Mouse (Mus musculus) hindbrain, embryonic 11.5 days (tissue): ENCODE results near the gene Hif3a. TPM values are rescaled to one million over a fixed set of nuclear protein-coding genes. Genes with fewer than 3 reads are reported as not detected.
"Not testable (repeated sequence)": the region's sequence is repeated elsewhere in the genome, so short reads cannot be mapped to it uniquely, and the experiment has no call there.

ENCODE experiments used
- ATAC-seq: fragments of 200-750 bp; cut with Nextera tagmentation; 2 replicates; pipeline ENCODE4 v1.8.0; 2017; ENCODE audit warnings: mild to moderate bottlenecking, moderate TSS enrichment, moderate library complexity; ENCODE audit not compliant: low FRiP score
- DNase-seq: peaks from one replicate; pipeline ENCODE4 v3.0.0-alpha.2; 2015; ENCODE audit warnings: low spot score
- H3K27ac ChIP-seq: fragments of 300-500 bp; sonication (generic); 2 replicates; pipeline ENCODE4 v1.5.1; 2014; ENCODE audit warnings: mild to moderate bottlenecking, low read depth, low read length
- H3K27me3 ChIP-seq: fragments of 300-500 bp; sonication (generic); 2 replicates; pipeline ENCODE4 v1.6.1; 2014; ENCODE audit warnings: mild to moderate bottlenecking, low read length, moderate library complexity, mixed read lengths; ENCODE audit not compliant: control insufficient read depth, insufficient read depth
- H3K36me3 ChIP-seq: fragments of 300-500 bp; sonication (generic); 2 replicates; pipeline ENCODE4 v1.6.1; 2014; ENCODE audit warnings: mild to moderate bottlenecking, low read length, moderate library complexity, mixed read lengths; ENCODE audit not compliant: control insufficient read depth, insufficient read depth
- H3K4me1 ChIP-seq: fragments of 300-500 bp; sonication (generic); replicated peaks from 2 replicates; pipeline ENCODE4 v1.6.1; 2014; ENCODE audit warnings: low read length, mixed read lengths; ENCODE audit not compliant: control insufficient read depth, insufficient read depth
- H3K4me2 ChIP-seq: fragments of 300-500 bp; sonication (generic); replicated peaks from 2 replicates; pipeline ENCODE4 v1.6.1; 2014; ENCODE audit warnings: mild to moderate bottlenecking, low read depth, low read length
- H3K4me3 ChIP-seq: fragments of 300-500 bp; sonication (generic); 2 replicates; pipeline ENCODE4 v1.5.1; 2014; ENCODE audit warnings: low read depth, low read length
- H3K9ac ChIP-seq: fragments of 300-500 bp; sonication (generic); 2 replicates; pipeline ENCODE4 v1.6.1; 2014; ENCODE audit warnings: low read depth, low read length
- H3K9me3 ChIP-seq: fragments of 300-500 bp; sonication (generic); 2 replicates; pipeline ENCODE4 v1.6.1; 2016; ENCODE audit warnings: low read length; ENCODE audit not compliant: control insufficient read depth
- WGBS: fragments of 180-500 bp; shearing (Covaris S2); extraction: QIAGEN DNeasy Blood & Tissue Kit; methylation state at CpG from one replicate; pipeline ENCODE4 v1.1.7; 2014; 5-methylcytosine and 5-hydroxymethylcytosine counted together
- polyA plus RNA-seq: library from polyadenylated mRNA; unstranded; fragments of >200 nt; fragmentation: Nextera tagmentation; extraction: Ambion mirVana; gene quantifications from 2 replicates; pipeline ENCODE4 v1.2.1, GENCODE M21; 2014

Gene Hif3a
- polyA plus RNA-seq, 1 experiment from 2014 or later: 4.9 TPM

DNA sequence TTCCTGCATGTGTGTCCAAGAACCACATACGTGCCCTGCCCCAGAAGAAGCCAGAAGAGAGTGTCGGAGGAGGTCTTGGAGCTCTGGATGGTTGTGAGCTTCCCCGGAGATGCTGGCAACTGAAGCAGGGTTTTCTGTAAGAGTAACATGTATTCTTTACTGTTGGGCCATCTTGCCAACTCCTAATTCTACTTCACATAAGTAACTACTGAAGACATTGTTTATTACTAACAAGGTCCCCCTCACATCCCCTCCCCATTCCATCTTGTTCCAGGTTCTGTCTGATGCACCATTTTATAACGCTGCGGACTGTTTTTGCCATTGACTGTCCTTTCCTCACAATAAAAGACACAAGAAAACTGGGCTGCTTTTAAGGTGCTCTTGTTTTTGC, 11.3 kb upstream of the Hif3a start:
- Histone ChIP-seq H3K4me3 (no peak overlapping the region), H3K4me1 (no peaks in the 10 kb centered on the region), H3K9me3 (no peaks in the 10 kb centered on the region), H3K27me3 (no peaks in the 10 kb centered on the region), H3K27ac (no peak overlapping the region), H3K9ac (no peak overlapping the region), H3K4me2 (no peak overlapping the region), H3K36me3 (no peaks in the 10 kb centered on the region)
- WGBS: 59% methylated on average over 5 of the region's 5 CpGs
- DNase-seq (no peak), ATAC-seq (no peak)

DNA sequence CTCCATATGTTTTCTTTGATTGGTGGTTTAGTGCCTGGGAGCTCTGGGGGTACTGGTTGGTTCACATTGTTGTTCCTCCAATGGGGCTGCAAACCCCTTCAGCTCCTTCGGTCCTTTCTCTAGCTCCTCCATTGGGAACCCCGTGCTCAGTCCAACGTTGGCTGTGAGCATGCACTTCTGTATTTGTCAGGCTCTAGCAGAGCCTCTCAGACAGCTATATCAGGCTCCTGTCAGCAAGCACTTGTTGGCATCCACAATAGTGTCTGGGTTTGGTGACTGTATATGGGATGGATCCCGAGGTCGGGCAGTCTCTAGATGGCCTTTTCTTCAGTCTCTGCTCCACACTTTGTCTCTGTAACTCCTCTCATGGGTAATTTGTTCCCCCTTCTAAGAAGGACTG, 5.4 kb upstream of the Hif3a start:
- H3K9me3 ChIP-seq, DNase-seq, ATAC-seq, H3K27me3 ChIP-seq, H3K36me3 ChIP-seq, H3K4me3 ChIP-seq, H3K9ac ChIP-seq, H3K4me1 ChIP-seq, H3K27ac ChIP-seq, H3K4me2 ChIP-seq: not testable (repeated sequence)
- 56% methylated on average over 5 of the region's 5 CpGs for WGBS

DNA sequence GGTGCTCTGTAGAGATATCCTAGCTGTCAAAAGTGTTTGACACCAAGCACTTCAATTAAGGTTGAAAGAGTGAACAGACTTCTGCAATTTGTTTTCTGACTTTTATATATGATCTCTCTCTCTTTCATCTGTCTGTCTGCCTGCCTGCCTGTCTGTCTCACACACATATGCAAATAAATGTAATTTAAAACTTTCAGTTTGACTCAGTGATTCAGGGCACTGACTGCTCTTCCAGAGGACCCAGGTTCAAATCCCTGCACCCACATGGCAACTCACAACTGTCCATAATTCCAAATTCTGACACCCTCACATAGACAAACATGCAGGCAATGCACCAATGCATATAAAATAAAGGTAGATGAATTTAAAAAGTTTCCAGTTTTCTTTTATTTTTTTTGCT, 4.8 kb upstream of the Hif3a start:
- H3K27ac ChIP-seq: no peak overlapping the region
- H3K36me3 ChIP-seq: no peaks in the 10 kb centered on the region
- DNase-seq: no peak
- H3K4me1 ChIP-seq: no peaks in the 10 kb centered on the region
- no peak overlapping the region for H3K4me2 ChIP-seq
- H3K9me3 ChIP-seq: no peaks in the 10 kb centered on the region
- no peak for ATAC-seq
- H3K27me3 ChIP-seq: peaks cover 7% of the 10 kb centered on the region; the same call in 1 of the 2 replicates
- H3K4me3 ChIP-seq: no peak overlapping the region
- H3K9ac ChIP-seq: no peak overlapping the region

DNA sequence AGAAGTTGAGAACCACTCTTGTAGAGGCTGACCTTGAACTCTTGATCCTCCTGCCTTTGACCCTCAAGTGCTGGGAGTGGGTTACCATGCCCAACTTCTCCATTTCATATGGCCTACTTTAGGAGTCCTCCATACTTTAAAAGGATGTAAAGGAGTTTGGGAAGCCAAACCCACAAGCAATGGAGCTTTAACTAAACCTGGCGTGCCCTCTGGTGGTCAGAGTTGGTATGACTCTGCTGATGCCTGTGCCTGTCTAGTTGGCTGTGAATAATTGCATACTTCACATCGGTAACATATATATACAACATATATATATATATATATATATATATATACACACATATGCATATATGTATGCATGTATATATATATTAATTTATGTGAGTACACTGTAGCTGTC, 4.2 kb upstream of the Hif3a start:
- DNase-seq: peak; percentile 85
- 16% methylated on average over 2 of the region's 2 CpGs for WGBS
- peaks cover 7% of the 10 kb centered on the region; the same call in 1 of the 2 replicates for H3K27me3 ChIP-seq

DNA sequence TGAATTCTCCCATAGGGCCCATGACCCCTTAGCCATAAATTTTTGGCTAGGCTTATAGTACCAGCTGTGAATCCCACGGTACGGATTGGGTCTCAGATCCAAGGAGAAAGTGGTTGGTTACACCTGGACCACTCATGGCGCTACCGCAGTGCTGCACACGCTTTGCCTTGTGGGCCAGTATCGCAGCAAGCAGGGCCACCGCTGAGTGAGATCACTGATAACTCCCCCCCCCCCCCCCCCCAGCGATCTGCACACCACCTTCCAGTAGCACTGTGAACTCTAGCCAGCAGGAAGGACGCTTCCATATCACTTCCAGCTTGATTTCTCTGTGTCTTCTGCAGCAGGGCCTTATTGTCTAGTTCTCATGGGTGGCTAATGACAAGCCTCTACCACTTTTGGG, 3.4 kb upstream of the Hif3a start:
- DNase-seq (no peak), ATAC-seq (no peak)
- WGBS: 86% methylated on average over 9 of the region's 9 CpGs
- H3K4me2 ChIP-seq: no peak overlapping the region
- no peaks in the 10 kb centered on the region for H3K36me3 ChIP-seq
- no peaks in the 10 kb centered on the region for H3K4me1 ChIP-seq
- H3K9me3 ChIP-seq: no peaks in the 10 kb centered on the region
- peaks cover 7% of the 10 kb centered on the region for H3K27me3 ChIP-seq
- H3K27ac ChIP-seq: no peak overlapping the region
- H3K4me3 ChIP-seq: no peak overlapping the region
- no peak overlapping the region for H3K9ac ChIP-seq

More for the DNA sequence above, 4.2 kb upstream of the Hif3a start:
- no peak overlapping the region for H3K4me2 ChIP-seq
- no peak overlapping the region for H3K27ac ChIP-seq
- H3K36me3 ChIP-seq: no peaks in the 10 kb centered on the region
- no peaks in the 10 kb centered on the region for H3K4me1 ChIP-seq
- ATAC-seq: no peak
- H3K4me3 ChIP-seq: no peak overlapping the region
- H3K9ac ChIP-seq: no peak overlapping the region
- H3K9me3 ChIP-seq: no peaks in the 10 kb centered on the region

DNA sequence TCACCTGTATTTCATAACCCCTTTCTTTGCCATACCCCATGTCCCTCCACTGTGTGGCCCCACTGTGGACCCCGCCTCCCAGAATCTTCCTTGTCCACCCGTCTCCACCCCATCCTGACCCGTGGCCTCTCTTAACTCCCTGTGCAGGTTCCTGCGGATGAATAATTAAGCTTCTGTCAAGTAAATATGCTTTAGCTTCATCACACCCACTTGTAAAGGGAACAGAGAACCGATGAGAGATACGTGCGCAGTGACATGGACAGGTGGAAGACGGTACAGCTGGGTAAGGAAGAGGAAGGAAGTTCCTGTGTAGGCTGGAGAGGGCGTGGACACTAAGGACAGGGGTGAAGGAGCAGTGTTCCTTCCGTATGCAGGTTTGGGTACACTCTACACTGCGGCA, 618 bp upstream of the Hif3a start:
- peaks cover 7% of the 10 kb centered on the region for H3K27me3 ChIP-seq
- H3K27ac ChIP-seq: no peak overlapping the region
- peak; percentile 41; the same call in 1 of the 2 replicates for ATAC-seq

DNA sequence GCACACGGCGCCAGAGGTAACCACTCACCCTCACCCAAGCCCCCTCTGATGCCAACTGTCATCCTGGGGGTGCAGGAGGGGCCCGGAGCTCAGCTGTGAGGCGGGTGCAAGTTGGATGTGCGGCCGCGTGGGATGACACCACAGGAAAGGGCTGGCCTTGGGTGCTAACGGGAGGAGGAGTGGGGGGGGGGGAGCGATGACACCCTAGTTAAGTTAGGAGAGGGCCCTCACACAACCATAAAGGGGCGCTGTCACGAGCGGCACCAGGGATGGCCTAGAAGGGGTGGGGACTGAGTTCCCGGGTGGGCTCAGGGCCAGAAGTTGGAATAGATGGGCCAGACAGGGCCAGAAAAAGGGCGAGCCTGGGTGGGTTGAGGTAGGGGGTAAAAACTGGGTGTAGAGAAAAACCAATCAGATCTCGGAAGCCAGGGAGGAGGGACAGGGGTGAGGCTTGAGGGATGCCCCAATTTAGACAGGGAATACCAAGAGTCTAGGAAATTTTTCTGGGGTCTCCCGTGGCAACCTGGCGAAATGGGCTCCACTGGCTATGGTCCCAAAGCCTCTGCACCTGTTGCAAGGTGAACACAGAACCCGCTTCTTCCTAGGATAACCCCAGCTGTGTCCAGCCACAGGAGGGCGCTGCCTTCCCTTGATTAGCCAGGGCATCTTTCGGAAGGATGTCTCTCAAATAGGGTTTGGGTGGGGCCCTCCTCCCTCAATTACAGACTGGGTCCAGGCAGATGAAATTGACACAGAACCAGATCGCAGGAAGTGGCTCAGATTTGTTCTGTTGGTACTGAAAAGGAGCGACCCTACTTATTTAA, 1.2 kb downstream of the Hif3a start:
- WGBS: 81% methylated on average over 22 of the region's 22 CpGs
- Histone ChIP-seq H3K27me3 (peaks cover 9% of the 10 kb centered on the region), H3K9ac (no peak overlapping the region), H3K4me3 (no peak overlapping the region), H3K9me3 (no peaks in the 10 kb centered on the region), H3K27ac (no peak overlapping the region), H3K36me3 (no peaks in the 10 kb centered on the region), H3K4me2 (no peak overlapping the region), H3K4me1 (peaks cover 12% of the 10 kb centered on the region; the same call in 1 of the 2 replicates)
- DNase-seq (no peak), ATAC-seq (no peak)

More for the DNA sequence above, 618 bp upstream of the Hif3a start:
- no peak for DNase-seq
- H3K4me3 ChIP-seq: peak overlapping the region; percentile 27
- H3K9ac ChIP-seq: peak overlapping the region; percentile 28; the same call in 1 of the 2 replicates
- H3K4me2 ChIP-seq: peak overlapping the region; percentile 58
- H3K4me1 ChIP-seq: peaks cover 5% of the 10 kb centered on the region; the same call in 1 of the 2 replicates
- no peaks in the 10 kb centered on the region for H3K36me3 ChIP-seq
- 22% methylated on average over 11 of the region's 11 CpGs for WGBS
- H3K9me3 ChIP-seq: no peaks in the 10 kb centered on the region

DNA sequence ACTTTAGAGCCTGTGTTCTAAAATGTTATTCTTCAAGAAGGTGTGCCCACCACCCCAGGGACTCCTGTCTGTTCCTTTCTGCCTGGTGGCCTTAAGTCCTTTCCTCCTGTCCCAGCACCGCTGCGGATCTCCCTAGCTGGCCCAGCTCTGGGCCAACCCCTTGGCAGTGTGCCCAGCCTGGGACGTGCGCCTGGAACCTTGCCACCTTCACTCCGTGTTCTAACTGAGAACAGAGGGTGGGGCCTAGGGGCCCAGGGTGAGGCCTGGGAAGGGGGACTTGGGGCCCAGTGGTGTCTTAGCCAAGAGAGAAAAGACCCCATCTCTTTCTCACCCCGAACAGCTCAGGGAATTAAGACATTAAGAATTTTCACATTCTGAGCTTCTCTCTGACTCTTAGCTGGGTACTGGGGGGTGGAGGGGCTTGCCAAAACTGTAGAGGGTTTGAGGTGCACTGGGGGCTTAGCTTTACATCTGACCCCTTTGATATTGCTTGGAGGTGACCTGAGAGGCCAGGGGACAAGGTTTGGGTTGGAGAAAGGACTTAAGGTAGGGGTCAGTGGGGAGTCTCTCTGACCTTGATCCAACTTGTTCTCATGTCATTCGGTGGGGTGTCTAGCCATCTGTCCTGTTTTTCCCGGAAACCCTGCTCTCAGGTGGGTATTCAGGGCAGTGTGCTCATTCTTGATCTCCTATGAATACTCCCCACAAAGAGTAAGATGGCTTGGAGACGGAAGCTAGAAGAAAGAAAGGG, 2.0 kb downstream of the Hif3a start:
- Histone ChIP-seq H3K4me3 (no peak overlapping the region), H3K9ac (no peak overlapping the region), H3K27ac (no peak overlapping the region), H3K4me2 (no peak overlapping the region), H3K36me3 (no peaks in the 10 kb centered on the region), H3K9me3 (no peaks in the 10 kb centered on the region), H3K4me1 (peaks cover 14% of the 10 kb centered on the region; the same call in 1 of the 2 replicates), H3K27me3 (peaks cover 10% of the 10 kb centered on the region)
- DNase-seq (no peak), ATAC-seq (no peak)
- 69% methylated on average over 9 of the region's 9 CpGs for WGBS
